Mouse (Mus musculus): ENCODE measurements around the gene Hadha. TPM values are rescaled to one million over a fixed set of nuclear protein-coding genes. Genes with fewer than 3 reads are reported as not detected.

Gene Hadha
- polyA plus RNA-seq, 1 experiment from 2014 or later, result 143 TPM

DNA sequence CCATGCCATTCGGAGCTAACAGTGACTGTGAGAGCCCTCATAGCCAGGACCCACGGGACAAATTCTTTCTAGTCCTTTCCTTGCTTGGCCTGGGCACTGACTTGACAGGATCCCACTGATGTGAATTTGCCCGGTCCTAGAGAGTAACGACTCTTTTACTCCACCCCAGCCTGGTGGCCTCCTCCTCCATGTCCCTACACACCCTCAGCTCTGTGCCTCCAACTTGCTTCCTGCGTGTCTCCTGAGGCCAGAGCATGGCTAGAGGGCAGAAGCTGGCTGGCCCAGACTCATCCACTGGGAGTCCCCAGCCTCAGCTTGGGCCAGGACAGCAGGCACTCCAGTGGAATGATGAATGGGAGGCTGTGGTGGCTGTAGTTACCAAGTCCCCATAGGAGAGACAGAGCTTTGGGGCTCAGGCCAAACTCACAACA is 47.3 kb downstream of the Hadha start:
- Histone ChIP-seq H3K27me3 (peaks cover 95% of the 10 kb centered on the region), H3K9me3 (no peaks in the 10 kb centered on the region), H3K27ac (no peak overlapping the region), H3K4me3 (no peak overlapping the region), H3K9ac (peak overlapping the region; percentile 19; the same call in 1 of the 2 replicates), H3K4me2 (replicated peaks) (no peak overlapping the region), H3K36me3 (no peaks in the 10 kb centered on the region), H3K4me1 (peaks cover 47% of the 10 kb centered on the region)
- WGBS, result 7% methylated on average over 5 of the region's 5 CpGs
- ATAC-seq (ENCODE audit: low FRiP score, low read depth), result no peak

DNA sequence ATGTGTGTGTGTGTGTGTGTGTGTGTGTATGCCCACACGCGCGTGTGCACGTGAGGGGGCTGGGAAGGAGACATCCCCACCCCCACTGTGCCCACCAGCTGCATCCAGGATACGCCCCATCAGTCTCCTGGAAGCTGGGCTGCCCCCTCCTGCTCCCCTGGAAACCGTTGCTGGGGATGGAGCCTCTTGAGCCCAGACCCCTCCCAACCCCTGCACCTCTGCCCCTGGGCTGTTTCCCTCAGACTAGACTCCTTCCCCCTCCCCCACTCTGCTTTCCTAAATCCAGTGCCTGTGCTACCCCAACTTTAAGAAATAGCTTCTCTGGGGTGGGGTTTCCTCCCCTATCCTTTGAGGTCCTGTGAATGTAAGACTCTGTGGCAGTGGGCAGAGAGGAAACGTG is 47.8 kb downstream of the Hadha start:
- Histone ChIP-seq H3K9ac (no peak overlapping the region), H3K36me3 (no peaks in the 10 kb centered on the region), H3K4me2 (replicated peaks) (no peak overlapping the region), H3K27ac (no peak overlapping the region), H3K4me1 (peaks cover 47% of the 10 kb centered on the region), H3K9me3 (no peaks in the 10 kb centered on the region), H3K4me3 (no peak overlapping the region), H3K27me3 (peaks cover 95% of the 10 kb centered on the region)
- ATAC-seq (ENCODE audit: low FRiP score, low read depth), result no peak
- WGBS, result 5% methylated on average over 7 of the region's 7 CpGs

DNA sequence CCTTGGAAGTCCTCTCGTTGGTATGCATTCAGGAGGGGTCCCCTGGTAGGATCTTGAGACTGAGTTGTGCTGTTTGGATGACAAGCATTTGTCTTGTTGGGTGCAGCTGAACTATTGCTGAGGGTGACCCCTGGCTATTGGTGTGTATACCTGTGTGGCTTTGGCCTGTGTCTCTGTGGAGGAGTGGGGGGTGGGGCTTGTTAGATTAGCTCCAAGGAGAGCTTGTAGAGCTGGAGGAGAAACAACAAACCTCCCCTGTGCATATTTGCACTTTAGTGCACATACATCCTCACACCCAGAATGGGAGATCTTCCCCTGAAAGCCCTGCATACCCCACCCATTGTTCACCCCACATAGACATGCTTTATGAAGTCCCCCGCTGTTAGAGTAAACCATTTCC is 48.2 kb downstream of the Hadha start:
- peaks cover 46% of the 10 kb centered on the region for H3K4me1 ChIP-seq
- H3K9ac ChIP-seq, result no peak overlapping the region
- H3K27ac ChIP-seq, result no peak overlapping the region
- ATAC-seq (ENCODE audit: low FRiP score, low read depth), result no peak
- H3K36me3 ChIP-seq, result no peaks in the 10 kb centered on the region
- H3K9me3 ChIP-seq, result no peaks in the 10 kb centered on the region
- 17% methylated on average over 2 of the region's 2 CpGs for WGBS
- H3K4me2 ChIP-seq (replicated peaks), result no peak overlapping the region
- H3K4me3 ChIP-seq, result no peak overlapping the region
- H3K27me3 ChIP-seq, result peaks cover 91% of the 10 kb centered on the region

DNA sequence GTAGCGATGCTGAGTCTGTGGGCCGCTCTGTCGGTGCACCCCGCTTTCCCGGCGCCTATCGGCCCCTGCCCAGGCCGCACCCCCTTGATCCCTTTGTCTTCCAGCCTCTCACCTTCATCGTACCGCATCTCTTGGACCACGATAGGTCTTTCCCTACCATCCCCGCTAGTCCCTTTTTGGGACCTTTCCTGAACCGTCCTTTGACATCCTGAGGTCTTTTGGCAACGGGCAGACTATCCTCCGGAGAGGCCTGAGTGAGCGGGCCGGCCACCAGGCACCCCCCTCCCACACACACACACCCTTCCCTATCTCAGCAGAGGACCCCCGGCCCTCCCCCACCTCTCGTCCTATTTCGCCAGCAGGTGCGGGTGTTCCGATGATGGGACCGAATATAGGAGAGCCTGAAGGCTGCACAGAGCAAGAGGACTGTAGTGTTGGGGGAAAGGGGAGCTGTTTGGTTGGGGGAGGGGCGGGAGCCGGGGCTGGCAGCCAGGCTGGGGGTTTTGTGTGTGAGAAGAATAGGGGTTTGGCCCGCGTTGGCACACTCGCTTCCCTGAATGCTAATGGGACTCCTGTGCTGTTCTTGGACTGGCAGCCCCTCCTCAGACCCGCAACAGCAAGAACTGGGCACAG is 49.2 kb downstream of the Hadha start, which contains the start of gene 3110082J24Rik:
TSS of gene 3110082J24Rik (minus strand) at position 419 of the 633 bp plus-strand sequence.
- Histone ChIP-seq H3K4me3 (peak within 1 kb of the TSS; percentile 55), H3K27me3 (peaks cover 81% of the 10 kb centered on the region), H3K9ac (peak within 1 kb of the TSS; percentile 67), H3K36me3 (no peaks in the 10 kb centered on the region), H3K27ac (no peak within 1 kb of the TSS), H3K9me3 (no peaks in the 10 kb centered on the region), H3K4me2 (replicated peaks) (peak within 1 kb of the TSS; percentile 95), H3K4me1 (peaks cover 36% of the 10 kb centered on the region)
- no peak for ATAC-seq (ENCODE audit: low FRiP score, low read depth)
- 2% methylated on average over 29 of the region's 29 CpGs for WGBS

DNA sequence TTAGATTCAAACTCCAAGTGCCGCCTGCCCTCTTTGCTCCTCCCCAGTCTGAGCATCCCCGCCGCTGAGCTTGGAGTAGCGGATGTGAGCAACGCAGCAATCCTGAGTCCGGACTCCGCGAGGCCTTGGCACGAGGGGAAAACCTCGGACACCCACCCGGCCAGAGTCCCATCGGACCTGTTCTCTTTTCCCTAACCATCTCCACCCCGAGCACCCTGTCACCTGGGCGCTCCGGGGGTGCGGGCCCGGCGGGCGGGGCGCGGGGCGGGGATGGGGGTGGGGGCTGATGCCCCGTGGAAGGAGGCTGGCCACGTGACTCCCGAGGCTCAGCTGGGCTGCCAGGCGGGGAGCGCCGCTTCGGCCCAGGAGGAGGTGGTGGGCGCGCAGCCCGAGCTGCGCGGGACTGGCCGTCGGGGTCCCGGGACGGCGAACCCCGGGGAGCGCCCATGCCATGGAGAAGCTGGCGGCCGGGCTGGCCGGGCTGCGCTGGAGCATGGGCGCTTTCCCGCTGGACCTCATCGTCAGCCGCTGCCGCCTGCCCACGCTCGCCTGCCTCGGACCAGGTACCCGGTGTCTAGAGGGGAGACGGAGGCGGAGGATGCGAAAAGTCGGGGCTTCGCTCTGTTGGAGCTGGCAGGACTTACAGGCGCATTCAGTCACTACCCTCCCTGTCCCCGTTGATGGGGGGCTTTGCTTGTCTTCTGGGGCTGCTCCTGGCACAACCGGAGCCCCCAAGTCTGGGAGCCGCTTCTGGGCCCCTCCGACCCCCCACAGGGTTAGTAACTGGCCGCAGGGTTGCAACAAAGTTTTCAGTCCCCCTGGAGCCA is 49.9 kb downstream of the Hadha start, which contains the start of gene Garem2:
TSS of gene Garem2 (plus strand) at position 321 of the 827 bp plus-strand sequence.
- peak; percentile 66 for ATAC-seq (ENCODE audit: low FRiP score, low read depth)
- H3K4me1 ChIP-seq, result peaks cover 29% of the 10 kb centered on the region
- no peaks in the 10 kb centered on the region for H3K9me3 ChIP-seq
- no peak within 1 kb of the TSS for H3K27ac ChIP-seq
- peak within 1 kb of the TSS; percentile 95 for H3K4me2 ChIP-seq (replicated peaks)
- H3K9ac ChIP-seq, result peak within 1 kb of the TSS; percentile 67
- H3K27me3 ChIP-seq, result peaks cover 74% of the 10 kb centered on the region
- under 1% methylated on average over 65 of the region's 65 CpGs for WGBS
- H3K4me3 ChIP-seq, result peak within 1 kb of the TSS; percentile 55
- H3K36me3 ChIP-seq, result no peaks in the 10 kb centered on the region

DNA sequence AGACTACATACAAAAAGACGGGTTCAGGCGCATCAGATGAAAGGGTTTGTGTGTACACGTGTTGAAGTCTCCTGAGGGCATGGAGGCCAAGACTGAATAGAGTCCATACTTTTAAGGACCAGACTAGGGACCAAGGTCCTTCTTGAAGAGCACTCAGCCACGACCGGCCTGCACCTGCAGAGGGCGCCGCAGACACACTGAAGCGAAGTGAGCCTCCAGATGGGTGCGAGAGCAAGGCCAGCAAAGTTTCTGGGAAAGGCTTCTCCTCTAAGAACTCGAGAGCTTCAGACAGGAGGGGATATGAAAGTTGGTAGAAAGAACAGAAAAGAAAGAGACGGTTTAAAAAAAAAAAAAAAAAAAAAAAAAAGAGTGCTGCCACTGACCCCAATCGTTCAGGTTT is 50.6 kb downstream of the Hadha start:
- peaks cover 67% of the 10 kb centered on the region for H3K27me3 ChIP-seq
- WGBS, result 1% methylated on average over 12 of the region's 12 CpGs
- H3K9ac ChIP-seq, result no peak overlapping the region; the same call in 1 of the 2 replicates
- peak overlapping the region; percentile 95 for H3K4me2 ChIP-seq (replicated peaks)
- peak overlapping the region; percentile 55 for H3K4me3 ChIP-seq
- H3K27ac ChIP-seq, result no peak overlapping the region
- no peak for ATAC-seq (ENCODE audit: low FRiP score, low read depth)
- peaks cover 29% of the 10 kb centered on the region for H3K4me1 ChIP-seq
- no peaks in the 10 kb centered on the region for H3K36me3 ChIP-seq
- no peaks in the 10 kb centered on the region for H3K9me3 ChIP-seq

DNA sequence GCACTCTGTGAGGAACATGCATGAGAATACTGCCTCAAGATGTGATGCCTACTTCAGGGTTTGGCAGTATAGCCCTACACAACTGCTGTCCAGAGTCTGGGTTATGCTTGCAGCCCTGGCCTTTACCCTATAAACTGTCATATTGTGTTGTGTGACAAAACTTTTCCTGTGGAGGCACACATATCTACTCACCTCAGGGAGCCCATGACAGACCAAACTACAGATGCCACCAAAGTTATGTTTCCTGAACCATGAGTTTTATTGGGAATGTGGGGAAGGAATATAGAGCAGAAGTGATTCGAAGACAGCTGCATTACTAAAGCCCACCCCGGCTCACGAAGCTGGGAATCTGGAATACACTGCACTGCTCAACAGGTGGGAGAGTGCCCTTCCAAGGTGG is 51.6 kb downstream of the Hadha start:
- Histone ChIP-seq H3K4me3 (no peak overlapping the region), H3K9ac (no peak overlapping the region), H3K4me1 (peaks cover 29% of the 10 kb centered on the region), H3K36me3 (no peaks in the 10 kb centered on the region), H3K27me3 (peaks cover 59% of the 10 kb centered on the region), H3K27ac (no peak overlapping the region), H3K4me2 (replicated peaks) (no peak overlapping the region), H3K9me3 (no peaks in the 10 kb centered on the region)
- ATAC-seq (ENCODE audit: low FRiP score, low read depth), result no peak
- WGBS, result 72% methylated on average over 3 of the region's 3 CpGs

DNA sequence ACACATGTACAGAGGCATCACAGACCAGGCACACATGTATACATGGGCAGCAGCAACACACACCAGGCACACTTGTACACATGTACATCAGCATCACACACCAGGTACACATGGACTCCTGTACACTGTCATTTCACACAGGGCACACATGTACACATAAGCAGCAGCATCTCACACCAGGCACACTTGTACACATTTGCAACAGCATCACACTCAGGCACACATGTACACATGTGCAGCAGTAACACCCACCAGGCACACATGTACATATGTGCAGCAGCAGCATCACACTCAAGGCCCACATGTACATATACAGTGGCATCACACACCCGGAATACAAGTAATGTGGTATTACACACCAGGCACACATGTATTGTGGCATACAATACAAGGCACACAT is 56.7 kb downstream of the Hadha start:
- Histone ChIP-seq H3K4me3 (no peak overlapping the region), H3K4me2 (replicated peaks) (no peak overlapping the region), H3K9ac (no peak overlapping the region), H3K27ac (no peak overlapping the region), H3K36me3 (no peaks in the 10 kb centered on the region), H3K9me3 (no peaks in the 10 kb centered on the region), H3K4me1 (no peaks in the 10 kb centered on the region), H3K27me3 (peaks cover 11% of the 10 kb centered on the region)
- no peak for ATAC-seq (ENCODE audit: low FRiP score, low read depth)
- WGBS, result 88% methylated on average over 1 of the region's 1 CpGs

DNA sequence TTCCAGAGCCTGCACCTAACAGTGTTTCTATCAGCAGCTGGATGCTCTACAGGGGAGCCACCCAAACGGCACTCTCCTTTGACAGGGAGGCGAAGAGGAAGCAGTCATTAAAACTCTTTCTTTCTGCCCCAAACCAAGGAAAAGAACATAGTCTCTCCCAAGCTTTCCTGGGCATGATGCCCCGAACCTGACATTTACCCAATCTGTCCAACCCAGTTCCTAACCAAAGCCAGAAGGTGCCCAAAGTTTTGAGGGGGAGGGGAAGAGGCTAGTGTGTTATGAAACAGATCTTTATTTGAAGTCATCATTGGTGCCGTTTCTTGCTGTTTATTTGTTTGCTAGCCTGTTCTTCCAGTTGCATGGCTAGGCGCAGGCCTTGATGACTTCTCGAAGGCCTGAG is 59.2 kb downstream of the Hadha start:
- H3K4me3 ChIP-seq, result no peak overlapping the region
- no peaks in the 10 kb centered on the region for H3K27me3 ChIP-seq
- WGBS, result 53% methylated on average over 6 of the region's 6 CpGs

DNA sequence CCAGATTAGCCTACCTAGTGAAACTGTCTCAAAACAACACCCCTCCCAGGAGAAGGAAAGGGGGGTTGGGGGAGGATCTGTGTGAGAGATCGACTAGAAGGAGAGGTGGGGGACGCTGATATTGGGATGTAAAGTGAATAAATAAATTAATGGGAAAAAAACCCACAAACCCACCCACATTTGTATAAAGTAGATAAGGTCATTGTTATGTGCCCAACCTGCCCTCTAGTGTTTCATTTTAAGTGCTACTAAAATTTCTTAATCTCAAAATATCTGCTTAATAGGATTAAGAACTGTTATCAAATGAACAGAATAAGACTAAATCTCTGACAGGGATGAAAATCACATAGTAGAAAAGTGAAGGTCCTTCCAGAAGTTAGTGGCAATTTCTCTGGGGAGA is 60.6 kb downstream of the Hadha start:
- Histone ChIP-seq H3K4me3 (no peak overlapping the region), H3K36me3 (no peaks in the 10 kb centered on the region), H3K4me1 (no peaks in the 10 kb centered on the region), H3K9me3 (no peaks in the 10 kb centered on the region), H3K9ac (no peak overlapping the region), H3K27ac (no peak overlapping the region), H3K4me2 (replicated peaks) (no peak overlapping the region), H3K27me3 (no peaks in the 10 kb centered on the region)
- ATAC-seq (ENCODE audit: low FRiP score, low read depth), result no peak
- WGBS, result 53% methylated on average over 2 of the region's 2 CpGs

More for the DNA sequence above, 59.2 kb downstream of the Hadha start:
- Histone ChIP-seq H3K9me3 (no peaks in the 10 kb centered on the region), H3K9ac (no peak overlapping the region), H3K4me1 (no peaks in the 10 kb centered on the region), H3K36me3 (no peaks in the 10 kb centered on the region), H3K27ac (no peak overlapping the region), H3K4me2 (replicated peaks) (no peak overlapping the region)
- ATAC-seq (ENCODE audit: low FRiP score, low read depth), result no peak

DNA sequence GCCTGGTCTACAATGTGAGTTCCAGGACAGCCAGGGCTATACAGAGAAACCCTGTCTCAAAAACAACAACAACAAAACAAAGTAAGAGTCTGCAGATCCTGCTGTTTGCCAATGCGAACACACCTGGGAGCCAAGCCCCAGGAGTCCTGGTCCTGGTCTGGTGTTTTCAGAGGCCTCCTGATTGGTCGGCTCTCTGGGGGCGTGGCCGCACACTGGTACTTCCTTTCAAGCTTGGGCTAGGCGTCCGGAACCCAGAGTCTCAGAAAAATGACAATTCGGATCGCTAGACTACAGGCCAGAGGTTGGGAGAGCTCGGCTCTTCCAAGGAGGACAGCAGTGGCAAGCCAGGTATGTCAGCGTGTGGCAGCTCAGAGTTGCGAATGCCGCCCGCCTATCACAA is 62.3 kb downstream of the Hadha start:
- Histone ChIP-seq H3K4me3 (no peak overlapping the region), H3K4me1 (no peaks in the 10 kb centered on the region), H3K27ac (no peak overlapping the region), H3K9me3 (no peaks in the 10 kb centered on the region), H3K36me3 (no peaks in the 10 kb centered on the region), H3K27me3 (no peaks in the 10 kb centered on the region), H3K4me2 (replicated peaks) (0 out of 2 replicates have a peak overlapping the region, but pooled peaks have one; percentile 2), H3K9ac (no peak overlapping the region)
- no peak for ATAC-seq (ENCODE audit: low FRiP score, low read depth)
- WGBS, result 43% methylated on average over 13 of the region's 13 CpGs
